Mouse (Mus musculus) small intestine, adult 2 months (tissue): ENCODE results near the gene Psen1. TPM values are rescaled to one million over a fixed set of nuclear protein-coding genes. Genes with fewer than 3 reads are reported as not detected.
A peak's percentile ranks its signal among the peaks of the same experiment; 100 is the strongest.

Experiments used
- H3K27ac ChIP-seq: fragments of 200-500 bp; 2 replicates; pipeline ENCODE4 v1.5.1; 2012; ENCODE audit warnings: low read depth, low read length, control low read depth, inconsistent platforms; ENCODE audit not compliant: insufficient read depth
- H3K27me3 ChIP-seq: fragments of 200-500 bp; 2 replicates; pipeline ENCODE4 v1.6.1; 2012; ENCODE audit warnings: mild to moderate bottlenecking, moderate library complexity, low read length, inconsistent platforms; ENCODE audit not compliant: control insufficient read depth, insufficient read depth
- H3K36me3 ChIP-seq: fragments of 200-500 bp; 2 replicates; pipeline ENCODE4 v1.6.1; 2012; ENCODE audit warnings: mild to moderate bottlenecking, low read length, control low read depth, inconsistent platforms; ENCODE audit not compliant: control insufficient read depth, insufficient read depth
- H3K4me1 ChIP-seq: fragments of 200-500 bp; 2 replicates; pipeline ENCODE4 v1.6.1; 2012; ENCODE audit warnings: low read length, inconsistent platforms, mixed read lengths; ENCODE audit not compliant: control insufficient read depth, insufficient read depth, insufficient read length
- H3K4me3 ChIP-seq: fragments of 200-500 bp; 2 replicates; pipeline ENCODE4 v1.5.1; 2012; ENCODE audit warnings: low read depth, mild to moderate bottlenecking, control low read depth, inconsistent platforms, low read length, moderate library complexity
- CTCF ChIP-seq: fragments of 200-500 bp; IDR thresholded peaks from 2 replicates; pipeline ENCODE4 v1.5.1; 2012; ENCODE audit warnings: low read depth, mild to moderate bottlenecking, control low read depth, inconsistent platforms, low read length, moderate library complexity, mixed read lengths; ENCODE audit not compliant: insufficient replicate concordance, insufficient read length; ENCODE audit errors: extremely low read depth
- POLR2A ChIP-seq: fragments of 200-500 bp; IDR thresholded peaks from 2 replicates; pipeline ENCODE4 v1.6.1; 2012; ENCODE audit warnings: low read depth, mild to moderate bottlenecking, control low read depth, inconsistent platforms, low read length, moderate library complexity
- WGBS: fragments of 180-500 bp; shearing (Covaris S2); methylation state at CpG from one replicate; pipeline ENCODE4 v1.1.7; 2018; 5-methylcytosine and 5-hydroxymethylcytosine counted together
- polyA plus RNA-seq: library from polyadenylated mRNA; depleted of rRNA; stranded (reverse); fragments of >200 nt; gene quantifications from 2 replicates; pipeline ENCODE4 v1.2.3, GENCODE M21; 2012

Gene Psen1
- polyA plus RNA-seq, 1 experiment = 35.2 TPM

- WGBS = 78% methylated on average over 3 of the region's 3 CpGs
- Histone ChIP-seq H3K36me3 (no peaks in the 10 kb centered on the region), H3K27ac (no peak overlapping the region), H3K4me3 (no peak overlapping the region), H3K4me1 (peaks cover 3% of the 10 kb centered on the region; the same call in 1 of the 2 replicates), H3K27me3 (no peaks in the 10 kb centered on the region)
- no peak for TF ChIP-seq POLR2A
- no peak for TF ChIP-seq CTCF
Observed at GRCm38 (mm10) chr12:83743712-83744111, 55.8 kb downstream of the Psen1 start.

GRCm38 (mm10) chr12:83749186-83749585 lies 61.2 kb downstream of the Psen1 start:
- Histone ChIP-seq H3K4me3 (no peak overlapping the region), H3K36me3 (no peaks in the 10 kb centered on the region), H3K27me3 (no peaks in the 10 kb centered on the region), H3K27ac (no peak overlapping the region), H3K4me1 (peaks cover 8% of the 10 kb centered on the region; the same call in 1 of the 2 replicates)
- no peak for TF ChIP-seq POLR2A
- TF ChIP-seq CTCF = no peak
- WGBS = 52% methylated on average over 1 of the region's 1 CpGs

- no peaks in the 10 kb centered on the region for H3K36me3 ChIP-seq
- peaks cover 5% of the 10 kb centered on the region; the same call in 1 of the 2 replicates for H3K4me1 ChIP-seq
- H3K27me3 ChIP-seq = no peaks in the 10 kb centered on the region
- 0% methylated on average over 2 of the region's 2 CpGs for WGBS
- H3K4me3 ChIP-seq = no peak overlapping the region
- H3K27ac ChIP-seq = no peak overlapping the region
- no peak for TF ChIP-seq CTCF
- no peak for TF ChIP-seq POLR2A
Observed at GRCm38 (mm10) chr12:83752495-83752894, 64.5 kb downstream of the Psen1 start.

DNA sequence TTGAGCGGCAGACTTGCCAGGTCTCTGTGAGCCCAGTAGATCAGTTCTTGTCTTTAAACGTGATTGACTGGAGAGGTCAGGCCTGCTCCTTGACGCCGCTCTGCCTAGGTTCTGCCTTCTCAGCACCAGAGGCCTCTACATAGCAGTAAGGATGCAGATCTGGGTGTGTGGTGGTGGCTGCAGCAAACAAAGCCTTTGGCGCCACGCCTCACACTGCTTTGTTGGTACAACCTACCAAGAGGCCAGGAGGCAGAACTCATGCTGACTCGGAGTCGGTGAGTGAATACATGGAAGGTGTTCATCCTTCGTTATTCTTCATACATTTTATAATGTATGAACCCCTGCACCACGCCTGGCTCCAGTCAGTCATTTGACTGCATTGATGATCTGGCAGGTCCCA lies 70.8 kb downstream of the Psen1 start:
- Histone ChIP-seq H3K36me3 (no peaks in the 10 kb centered on the region), H3K4me3 (no peak overlapping the region), H3K27ac (no peak overlapping the region), H3K4me1 (peaks cover 4% of the 10 kb centered on the region), H3K27me3 (no peaks in the 10 kb centered on the region; the same call in 1 of the 2 replicates)
- TF ChIP-seq CTCF = no peak
- TF ChIP-seq POLR2A = no peak
- 86% methylated on average over 10 of the region's 10 CpGs for WGBS

- Histone ChIP-seq H3K27ac (no peak overlapping the region), H3K27me3 (no peaks in the 10 kb centered on the region; the same call in 1 of the 2 replicates), H3K36me3 (no peaks in the 10 kb centered on the region), H3K4me3 (no peak overlapping the region), H3K4me1 (peaks cover 4% of the 10 kb centered on the region)
- no peak for TF ChIP-seq POLR2A
- no peak for TF ChIP-seq CTCF
- 61% methylated on average over 2 of the region's 2 CpGs for WGBS
Observed at GRCm38 (mm10) chr12:83760201-83760600, 72.2 kb downstream of the Psen1 start.

GRCm38 (mm10) chr12:83762706-83763105 lies 74.8 kb downstream of the Psen1 start:
- Histone ChIP-seq H3K4me3 (no peak overlapping the region), H3K4me1 (peaks cover 4% of the 10 kb centered on the region), H3K27ac (0 out of 2 replicates have a peak overlapping the region, but pooled peaks have one; percentile 56), H3K27me3 (no peaks in the 10 kb centered on the region; the same call in 1 of the 2 replicates), H3K36me3 (no peaks in the 10 kb centered on the region)
- WGBS = 11% methylated on average over 4 of the region's 4 CpGs
- TF ChIP-seq CTCF = no peak
- no peak for TF ChIP-seq POLR2A

GRCm38 (mm10) chr12:83763311-83764043 lies 75.5 kb downstream of the Psen1 start, which contains the start of gene Papln:
Gene Papln (plus strand): TSS chr12:83763634.
- Histone ChIP-seq H3K36me3 (no peaks in the 10 kb centered on the region), H3K4me1 (peaks cover 4% of the 10 kb centered on the region), H3K27ac (peak within 1 kb of the TSS; percentile 56; the same call in 1 of the 2 replicates), H3K4me3 (peak within 1 kb of the TSS; percentile 62), H3K27me3 (no peaks in the 10 kb centered on the region; the same call in 1 of the 2 replicates)
- 3% methylated on average over 31 of the region's 31 CpGs for WGBS
- no peak for TF ChIP-seq CTCF
- no peak for TF ChIP-seq POLR2A
